Mouse (Mus musculus) heart, postnatal 10 days (tissue): ENCODE results near the gene Dnase2a. TPM values are rescaled to one million over a fixed set of nuclear protein-coding genes. Genes with fewer than 3 reads are reported as not detected.
A peak's percentile ranks its signal among the peaks of the same experiment; 100 is the strongest.

Experiments used
- DNase-seq, 2 experiments: peaks; one replicate each; pipeline ENCODE4 v3.0.0; 2021
- intact Hi-C: fragments of 180-260 bp; cut with DNase I; formaldehyde crosslinking; loops from one replicate; pipeline ENCODE4 v1.15.1; 2025
- total RNA-seq, 2 experiments: library from RNA; stranded (reverse); gene quantifications; 2 replicates each; pipeline ENCODE4 v1.2.3; 2021

The Dnase2a gene
- 1 to 10 TPM; 6.4 to 7.3 TPM for total RNA-seq

- intact Hi-C loops = no loop called here
- DNase-seq = peak; percentile 96 to 97
These were observed at the start of gene Dnase2a for GRCm38 (mm10) chr8:84908421-84909161. Gene Dnase2a (plus strand): TSS chr8:84908560.

GRCm38 (mm10) chr8:84871376-84872308 is 36.7 kb upstream of the Dnase2a start, which contains the start of gene Syce2:
Gene Syce2 (plus strand): TSS chr8:84872111.
- peak; percentile 71 to 84 for DNase-seq
- intact Hi-C loops = no loop called here

DNA sequence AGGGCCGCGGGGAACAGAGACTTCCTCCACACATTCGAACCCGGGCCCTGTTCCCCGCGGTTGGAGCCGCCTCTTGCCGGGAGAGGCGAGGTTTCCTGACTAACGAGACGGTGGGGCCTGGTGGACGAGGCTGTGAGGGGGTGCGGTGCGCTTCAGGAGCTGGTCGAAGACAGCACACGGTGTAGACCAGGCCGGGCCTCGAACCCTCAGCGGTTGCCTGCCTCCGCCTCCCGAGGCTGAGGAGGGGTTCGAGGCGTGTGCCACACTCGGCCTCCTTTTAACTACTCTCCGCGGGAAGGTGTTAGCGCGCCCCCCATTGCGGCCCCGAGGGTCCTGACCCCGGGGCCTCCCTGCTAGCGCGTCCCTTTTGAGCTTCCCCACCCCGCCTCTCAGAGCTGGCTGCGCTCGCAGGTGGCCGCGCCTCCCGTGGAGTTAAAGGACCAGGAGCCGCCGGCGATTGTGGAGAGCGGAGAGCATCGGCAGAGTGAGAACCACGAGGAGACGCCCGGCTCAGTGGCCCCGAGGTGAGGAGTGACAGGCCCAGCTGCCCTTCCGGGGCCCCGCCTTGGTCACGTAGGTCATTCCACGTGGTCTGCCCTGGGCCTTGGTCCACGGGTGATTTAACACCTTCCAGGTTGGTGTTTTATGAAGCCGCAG is 35.9 kb upstream of the Dnase2a start:
- intact Hi-C loops = no loop called here
- peak; percentile 23 to 58 for DNase-seq

DNA sequence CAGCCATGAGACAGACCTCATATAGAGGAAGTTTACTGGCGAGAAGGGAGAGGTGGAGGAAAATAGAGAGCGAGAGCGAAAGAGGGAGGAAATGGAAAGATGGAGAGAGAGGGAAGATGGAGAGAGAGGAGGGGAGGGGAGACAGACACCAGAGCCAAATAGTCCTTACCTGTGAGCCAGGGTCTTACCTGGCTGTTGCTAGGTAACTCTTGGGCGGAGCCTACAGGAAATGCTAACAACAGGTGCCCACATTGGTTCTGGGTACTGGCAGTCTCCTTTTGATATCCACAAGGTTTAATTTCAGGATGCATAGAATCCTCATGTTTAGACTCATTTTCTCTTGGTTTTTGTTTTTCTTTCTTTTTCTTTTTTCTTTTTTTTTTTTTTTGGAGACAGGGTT is 35.3 kb upstream of the Dnase2a start:
- intact Hi-C loops = no loop called here
- DNase-seq = no peak

DNA sequence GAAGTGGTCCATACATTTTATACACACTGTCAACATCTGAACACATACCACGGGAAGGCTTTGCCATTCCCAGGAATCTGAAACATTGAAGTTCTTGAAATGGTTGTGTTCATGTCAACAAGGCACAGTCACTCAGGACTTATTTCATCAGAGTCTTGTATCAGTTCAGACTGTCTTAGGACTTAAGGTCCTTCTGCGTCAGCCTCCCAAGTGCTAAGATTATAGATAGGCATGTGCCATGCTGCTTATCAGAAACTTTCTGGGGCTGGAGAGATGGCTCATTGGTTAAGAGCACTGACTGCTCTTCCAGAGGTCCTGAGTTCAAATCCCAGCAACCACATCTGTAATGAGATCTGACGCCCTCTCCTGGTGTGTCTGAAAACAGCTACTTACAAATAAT is 34.0 kb upstream of the Dnase2a start:
- no peak for DNase-seq
- intact Hi-C loops = no loop called here

GRCm38 (mm10) chr8:84877297-84878035 is 30.9 kb upstream of the Dnase2a start:
- intact Hi-C loops = no loop called here
- no peak for DNase-seq

- no peak for DNase-seq
- intact Hi-C loops = no loop called here
These were observed 29.4 kb upstream of the Dnase2a start for GRCm38 (mm10) chr8:84878915-84879314.

DNA sequence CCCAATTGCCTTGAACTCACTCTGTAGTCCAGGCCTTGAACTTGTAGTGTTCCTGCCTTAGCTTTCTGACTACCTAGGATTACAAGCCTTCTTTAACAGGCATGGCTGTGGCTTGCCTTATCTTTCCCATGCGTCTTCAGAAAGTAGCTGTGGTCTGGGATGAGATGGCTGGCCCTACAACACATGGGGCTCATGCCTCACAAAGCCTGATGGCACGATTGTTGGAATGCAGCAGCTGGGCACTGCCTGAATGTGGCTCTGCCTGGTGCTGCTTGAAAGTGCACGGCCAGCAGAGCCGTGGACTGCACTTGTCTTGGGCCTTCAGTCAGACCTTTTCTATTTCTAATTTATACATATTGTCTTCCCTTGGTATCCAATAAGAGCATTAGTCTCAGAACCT is 23.6 kb upstream of the Dnase2a start:
- DNase-seq = no peak
- intact Hi-C loops = no loop called here

DNA sequence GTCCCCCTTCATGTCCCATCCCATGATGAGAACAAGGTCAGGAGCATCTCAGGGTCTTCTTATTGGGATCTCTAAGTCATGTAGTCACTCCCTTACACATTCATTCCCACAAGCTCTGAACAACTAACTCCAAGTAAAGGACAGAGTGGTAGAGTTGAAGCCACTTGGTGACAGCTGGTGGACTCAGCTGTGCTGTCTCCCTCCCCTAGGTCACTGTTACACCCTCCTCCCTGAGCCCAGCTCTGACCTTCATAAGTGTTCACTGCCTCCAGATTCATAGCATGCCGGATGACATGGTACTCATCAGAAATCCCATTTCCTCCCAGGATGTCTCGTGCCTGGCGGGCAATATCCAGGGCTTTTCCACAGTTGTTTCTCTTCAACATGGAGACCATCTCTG is 20.1 kb upstream of the Dnase2a start:
- no peak for DNase-seq
- intact Hi-C loops = no loop called here

DNA sequence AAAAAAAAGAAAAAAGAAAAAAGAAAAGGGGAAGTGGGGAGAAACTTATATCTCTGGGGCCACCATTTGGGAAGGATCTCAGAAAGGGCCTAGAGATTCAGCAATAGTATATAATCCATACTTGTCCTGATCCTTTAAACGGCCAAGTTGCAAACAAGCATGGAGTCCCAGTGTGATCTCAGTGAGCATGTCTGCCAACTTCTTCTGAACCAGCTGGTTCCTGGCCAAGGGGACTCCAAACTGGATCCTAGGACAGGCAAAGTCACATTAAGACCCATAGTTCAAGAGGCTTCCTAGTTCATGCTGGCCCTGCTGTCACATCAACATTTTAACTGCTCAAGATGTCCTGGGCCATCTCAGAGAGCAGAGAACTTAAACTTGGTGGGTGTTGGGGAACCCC is 19.2 kb upstream of the Dnase2a start:
- intact Hi-C loops = no loop called here
- DNase-seq = no peak

- no peak for DNase-seq
- intact Hi-C loops = no loop called here
These were observed 15.2 kb upstream of the Dnase2a start for GRCm38 (mm10) chr8:84892993-84893708.

GRCm38 (mm10) chr8:84893709-84894134 is 14.6 kb upstream of the Dnase2a start, which contains the start of gene Gcdh:
Gene Gcdh (minus strand): TSS chr8:84893921.
- DNase-seq = peak; percentile 96
- intact Hi-C loops = no loop called here

DNA sequence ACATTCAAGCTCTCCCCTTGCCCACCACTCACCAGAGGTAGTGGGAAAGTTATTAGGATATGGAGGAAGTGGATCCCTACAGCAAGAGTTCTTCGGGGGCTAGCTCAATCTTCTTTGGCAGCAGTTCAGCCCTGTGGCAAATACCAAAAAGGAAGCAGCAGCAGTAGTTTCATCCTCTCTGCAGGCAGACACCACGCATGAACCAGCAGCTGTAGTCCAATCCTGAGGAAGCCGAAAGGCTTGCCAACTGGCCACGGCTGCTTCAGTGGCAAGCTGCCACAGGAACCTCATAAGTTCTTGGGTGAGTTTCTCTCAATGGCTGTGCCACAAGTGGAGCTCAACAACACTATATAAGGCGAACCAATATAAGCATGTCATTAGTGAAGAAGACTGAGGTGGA is 12.4 kb upstream of the Dnase2a start:
- intact Hi-C loops = no loop called here
- no peak for DNase-seq

DNA sequence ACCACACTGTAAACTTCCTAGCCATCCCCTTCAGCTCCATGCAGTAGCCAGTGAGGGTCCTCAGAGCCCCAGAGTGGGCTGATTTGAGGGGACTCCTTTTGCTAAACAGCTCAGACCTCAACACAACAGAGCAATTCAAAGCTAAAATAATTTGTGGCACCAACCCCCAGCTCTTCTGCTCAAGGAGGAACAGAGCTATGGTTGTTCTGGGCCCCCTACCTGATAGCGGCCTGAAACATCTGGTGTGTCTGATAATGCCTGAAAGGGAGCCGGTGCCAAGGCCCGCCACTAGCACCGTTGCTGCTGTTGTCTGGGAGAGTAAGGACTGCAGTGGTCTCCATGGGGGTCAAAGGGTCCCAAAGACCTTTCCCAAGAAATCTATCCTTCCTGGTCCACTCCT is 7.3 kb upstream of the Dnase2a start:
- intact Hi-C loops = no loop called here
- no peak for DNase-seq

DNA sequence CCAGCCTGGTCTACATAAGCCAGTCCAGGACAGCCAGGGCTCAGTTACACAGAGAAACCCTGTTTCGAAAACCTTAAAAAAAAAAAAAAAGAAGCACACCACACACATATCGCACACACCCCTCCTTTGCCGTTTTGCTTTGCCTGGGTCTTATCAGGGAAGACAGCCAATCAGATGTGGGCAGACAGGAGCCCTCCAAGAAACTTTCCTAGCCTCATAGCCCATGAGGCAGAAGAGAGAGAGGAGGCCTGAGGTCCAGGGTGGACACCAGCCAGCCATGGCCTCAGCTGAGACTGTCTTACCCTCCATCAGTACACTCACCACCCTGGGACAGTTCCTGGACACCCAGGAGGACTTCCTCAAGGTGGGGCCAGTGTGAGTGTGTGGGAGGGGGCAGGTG is 6.6 kb upstream of the Dnase2a start, which contains the start of gene Klf1:
Klf1 (plus strand) TSS at position 177 of the 400 bp plus-strand sequence.
- no peak for DNase-seq
- intact Hi-C loops = loop anchor here (2.0 kb wide), 1 partner anchor 55 kb away; the partner anchor contains the start of gene Calr

DNA sequence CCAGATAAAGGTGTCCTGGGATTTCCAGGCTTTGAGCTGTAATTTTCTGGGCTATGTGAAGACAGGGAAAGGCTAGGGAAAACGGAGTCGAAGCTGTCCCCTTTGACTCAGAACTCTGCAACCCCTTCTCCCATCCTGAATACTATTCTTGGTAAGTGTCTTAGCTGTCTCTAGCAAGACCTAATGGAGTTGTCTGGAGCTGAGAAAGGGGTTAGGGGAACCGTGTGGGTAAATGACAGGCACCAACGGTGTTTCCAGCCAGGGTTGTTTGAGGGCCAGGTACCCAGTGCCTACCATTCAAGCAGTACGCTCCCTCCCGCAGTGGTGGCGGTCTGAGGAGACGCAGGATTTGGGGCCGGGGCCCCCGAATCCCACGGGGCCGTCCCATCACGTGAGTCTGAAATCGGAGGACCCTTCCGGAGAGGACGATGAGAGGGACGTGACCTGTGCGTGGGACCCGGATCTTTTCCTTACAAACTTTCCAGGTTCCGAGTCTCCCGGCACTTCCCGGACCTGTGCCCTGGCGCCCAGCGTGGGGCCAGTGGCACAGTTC is 5.9 kb upstream of the Dnase2a start:
- intact Hi-C loops = loop anchor here (2.0 kb wide), 1 partner anchor 56 kb away; the partner anchor contains the start of gene Calr
- no peak for DNase-seq

GRCm38 (mm10) chr8:84902920-84903661 is 5.3 kb upstream of the Dnase2a start:
- intact Hi-C loops = loop anchor here (2.0 kb wide), 1 partner anchor 56 kb away; the partner anchor contains the start of gene Calr
- DNase-seq = peak; percentile 93 to 94

DNA sequence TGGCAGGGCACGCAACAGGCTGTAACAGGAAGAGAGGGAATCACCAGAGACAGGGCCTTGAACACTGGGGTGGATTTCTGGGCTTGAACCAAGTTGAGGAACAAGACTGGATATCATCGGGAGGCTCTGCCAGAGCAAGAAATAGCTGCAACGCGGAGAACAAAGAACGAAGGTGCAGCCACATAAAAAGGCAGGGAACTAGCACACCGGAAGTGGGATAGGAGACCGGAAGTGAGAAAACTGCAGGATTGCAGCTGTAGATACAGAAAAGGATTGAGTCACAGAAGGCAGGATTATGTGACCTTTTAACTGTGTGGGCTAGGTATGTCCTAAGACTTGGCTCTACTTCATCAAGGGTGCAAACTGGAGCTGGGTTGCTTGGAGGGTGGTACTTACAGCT is 4.0 kb upstream of the Dnase2a start:
- intact Hi-C loops = no loop called here
- DNase-seq = no peak
